Mouse (Mus musculus): Measurements from ENCODE around the gene Susd5.

Gene Susd5

DNA sequence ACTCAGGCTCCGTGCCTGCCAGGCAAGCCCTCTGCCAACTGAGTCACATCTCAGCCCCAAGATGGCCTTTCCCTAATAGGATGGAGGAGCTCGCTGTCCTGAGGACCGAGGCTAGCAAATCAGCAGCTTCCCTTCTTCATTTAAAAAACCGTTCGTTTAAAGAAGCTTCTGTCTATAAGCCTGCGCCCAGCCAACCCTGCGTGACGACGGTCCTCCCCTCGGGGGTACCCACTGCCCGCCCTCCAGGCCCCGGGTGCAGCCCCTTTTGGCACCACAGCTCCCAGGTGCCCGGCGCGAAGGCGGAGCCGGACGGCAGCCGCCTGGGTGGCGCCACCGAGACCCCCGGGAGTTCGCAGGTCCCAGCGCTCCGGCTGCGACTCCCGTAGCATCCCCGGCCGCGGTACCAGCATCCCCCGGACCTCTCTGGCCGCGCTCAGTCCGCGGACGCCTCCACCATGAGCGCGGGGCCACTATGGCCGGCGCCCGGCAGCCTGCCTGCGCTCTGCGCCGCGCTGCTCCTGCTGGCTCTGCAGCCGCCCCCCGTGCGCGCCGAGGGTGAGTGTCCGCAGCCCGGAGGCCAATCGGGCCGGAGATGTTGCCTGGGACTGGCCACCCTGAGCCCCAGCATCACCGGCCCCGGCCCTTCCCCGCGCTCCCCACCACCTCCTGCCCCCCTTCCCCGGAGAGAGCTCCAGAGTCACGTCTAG lies at the start of gene Susd5:
Susd5 (plus strand) TSS at position 51 of the 707 bp plus-strand sequence.
- peak; percentile 44 for DNase-seq

DNA sequence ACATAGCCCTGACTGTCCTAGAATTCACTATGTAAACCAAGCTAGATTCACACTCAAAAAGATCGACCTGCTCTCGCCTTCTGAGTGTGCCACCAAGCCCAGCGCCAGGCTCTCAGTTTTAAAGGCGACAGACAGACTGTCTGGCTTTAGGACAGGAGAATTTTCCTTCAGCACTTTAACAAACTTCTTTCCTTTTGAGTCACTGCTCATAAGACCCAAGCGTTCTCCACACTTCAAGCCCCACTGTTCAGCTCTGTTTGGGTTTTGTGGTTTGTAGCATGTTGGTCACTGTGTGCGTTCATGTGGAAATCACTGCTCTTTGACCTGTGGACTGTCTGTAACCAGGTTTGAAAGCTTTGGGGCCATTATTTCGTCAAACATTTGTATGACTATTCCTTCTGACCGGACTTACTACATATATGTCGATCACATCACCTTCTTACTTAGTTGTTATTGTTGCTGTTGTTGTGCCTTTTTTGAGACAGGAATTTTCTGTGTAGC lies 49.0 kb upstream of the Susd5 start:
- no peak for DNase-seq

DNA sequence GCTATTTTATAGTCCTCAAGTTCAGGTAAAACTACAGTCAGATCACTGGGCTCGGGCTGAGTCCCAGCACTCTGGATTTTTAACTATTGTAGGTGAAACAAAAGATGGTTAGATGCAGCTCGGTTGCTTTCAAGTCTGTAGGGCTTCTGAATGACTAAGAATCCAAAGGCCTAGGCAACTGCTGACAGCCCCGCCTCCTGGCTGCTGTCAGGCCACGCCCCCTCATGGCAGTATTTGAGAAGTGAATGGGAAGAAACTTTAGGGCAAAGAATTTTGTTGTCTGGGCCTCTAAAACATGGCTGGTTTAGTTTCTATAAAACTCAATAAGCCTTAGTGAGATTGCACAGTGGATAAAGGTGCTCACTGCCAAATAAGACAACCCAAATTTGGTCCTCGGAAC lies 47.4 kb upstream of the Susd5 start:
- no peak for DNase-seq

DNA sequence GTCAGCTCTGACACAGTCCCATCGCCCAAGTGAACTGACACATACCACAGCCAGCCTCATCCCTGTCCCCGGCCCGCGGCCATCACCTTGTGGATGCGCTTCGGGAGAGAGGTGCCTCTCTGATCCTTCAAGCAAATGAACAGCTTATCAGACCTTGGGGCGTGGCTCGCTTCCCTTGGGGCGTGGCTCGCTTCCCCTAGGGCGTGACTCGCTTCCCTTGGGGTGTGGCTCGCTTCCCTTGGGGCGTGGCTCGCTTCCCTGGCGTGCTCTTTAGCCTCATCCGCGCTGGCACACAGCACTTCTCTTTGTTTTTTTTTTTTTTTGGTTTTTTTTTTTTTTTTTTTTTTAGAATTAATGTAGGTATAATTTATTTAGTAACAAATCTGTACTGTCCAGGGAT lies 45.7 kb upstream of the Susd5 start:
- DNase-seq: no peak

DNA sequence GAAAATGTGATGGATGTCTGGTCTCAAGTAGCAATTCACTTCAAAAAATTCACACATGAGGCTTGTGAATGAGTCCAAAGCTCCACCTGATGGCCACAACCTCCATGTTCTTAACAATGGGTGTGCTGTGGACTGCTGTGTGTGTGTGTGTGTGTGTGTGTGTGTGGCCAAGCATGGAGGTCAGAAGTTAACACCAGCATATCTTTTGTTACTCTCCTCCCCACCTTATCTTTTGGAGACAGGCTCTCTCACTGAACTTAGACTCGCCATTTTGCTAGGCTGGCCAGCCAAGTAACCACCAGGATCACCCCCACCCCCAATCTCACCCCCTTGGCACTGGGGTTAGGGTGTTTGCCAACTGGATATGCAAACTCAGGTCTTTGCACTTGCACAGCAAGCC lies 42.9 kb upstream of the Susd5 start:
- no peak for DNase-seq

DNA sequence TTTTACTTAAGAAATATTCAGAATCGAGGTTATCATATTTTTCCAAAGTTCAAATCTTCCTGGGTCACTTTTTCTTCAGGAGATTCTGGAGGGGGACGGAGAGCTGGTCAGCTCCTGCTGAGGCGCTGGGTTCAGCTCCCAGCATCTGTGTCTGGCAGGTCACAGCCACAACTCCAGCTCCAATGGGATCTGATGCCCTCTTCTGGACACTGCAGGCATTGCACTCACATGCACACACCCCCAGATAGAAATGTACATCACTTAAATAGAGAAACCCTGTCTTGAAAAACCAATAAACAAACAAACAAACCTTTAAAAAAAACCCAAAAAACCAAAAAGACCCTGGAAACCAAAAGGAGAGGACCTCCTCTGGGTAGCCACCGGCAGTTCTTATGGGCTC lies 41.2 kb upstream of the Susd5 start:
- DNase-seq: no peak

DNA sequence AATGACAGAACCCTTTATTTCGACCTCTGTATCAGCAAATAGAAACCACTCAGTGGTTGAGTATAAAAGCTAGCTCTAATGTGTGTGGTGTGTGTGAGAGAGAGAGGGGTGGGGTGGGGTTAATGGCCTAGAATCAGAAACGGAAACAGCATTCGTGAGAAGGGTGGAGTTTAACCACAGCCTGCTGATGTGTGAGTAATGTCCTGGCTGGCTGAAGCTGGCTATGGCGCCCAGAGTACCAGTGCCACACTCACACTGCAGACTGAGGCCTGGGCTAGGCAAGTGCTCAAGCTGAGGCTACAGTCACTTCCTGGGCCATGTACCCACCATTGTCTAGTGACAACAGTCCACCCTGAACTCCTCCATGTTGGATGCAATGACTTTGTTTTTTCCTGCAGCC lies 40.5 kb upstream of the Susd5 start:
- no peak for DNase-seq

DNA sequence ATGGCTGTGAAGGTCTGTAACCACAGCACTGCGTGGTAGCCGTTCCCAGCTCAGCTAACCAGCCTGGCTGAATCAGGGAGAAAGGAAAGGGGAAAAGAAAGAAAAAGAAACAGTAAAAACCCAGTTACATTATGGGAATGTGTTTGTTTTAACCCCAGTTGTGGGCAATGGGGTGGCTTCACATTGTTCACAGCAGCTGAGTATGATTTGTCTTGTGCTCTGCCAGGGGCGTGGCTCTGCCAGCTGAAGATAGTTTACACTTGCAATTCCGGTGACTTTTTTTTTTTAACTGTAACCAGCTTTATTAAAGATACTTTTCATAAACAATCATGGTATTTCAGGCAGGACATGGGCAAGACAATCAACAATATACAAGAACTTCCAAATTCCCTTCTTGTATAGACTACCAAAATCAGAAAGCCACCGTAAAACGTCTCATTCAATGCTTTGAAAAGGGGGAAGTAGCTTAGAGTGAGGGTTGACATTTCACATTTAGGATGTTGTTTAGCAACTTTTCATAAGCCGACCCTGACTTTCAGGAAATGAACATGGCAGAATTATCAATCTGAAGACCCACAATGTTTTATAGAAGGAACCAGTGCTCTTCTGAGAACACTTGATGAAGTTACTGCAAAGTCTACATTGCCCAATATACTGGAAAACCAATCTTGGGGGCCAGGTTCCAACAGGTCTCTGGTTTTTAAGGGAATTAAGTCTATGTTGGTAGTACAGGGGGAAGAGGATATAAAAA lies 37.8 kb upstream of the Susd5 start:
- no peak for DNase-seq

DNA sequence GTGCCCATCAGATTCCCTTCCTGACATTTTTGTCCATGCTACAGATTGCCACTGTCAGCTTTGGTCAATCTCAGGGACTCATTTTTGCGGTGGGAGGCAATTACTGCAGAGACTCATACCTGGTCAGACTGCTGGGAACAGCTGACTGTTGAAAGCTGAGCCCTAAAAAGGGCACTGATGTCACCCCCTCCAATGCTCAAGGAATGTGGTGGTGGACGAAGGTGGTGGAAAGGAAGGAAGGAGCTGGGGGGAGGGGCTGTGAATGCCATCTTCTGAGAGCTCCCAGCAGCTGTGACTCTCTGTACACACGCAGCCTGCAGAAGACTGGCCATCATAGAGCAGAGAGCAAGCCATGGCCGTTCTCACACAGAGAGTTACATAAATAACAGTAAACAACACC lies 34.8 kb upstream of the Susd5 start:
- DNase-seq: no peak

DNA sequence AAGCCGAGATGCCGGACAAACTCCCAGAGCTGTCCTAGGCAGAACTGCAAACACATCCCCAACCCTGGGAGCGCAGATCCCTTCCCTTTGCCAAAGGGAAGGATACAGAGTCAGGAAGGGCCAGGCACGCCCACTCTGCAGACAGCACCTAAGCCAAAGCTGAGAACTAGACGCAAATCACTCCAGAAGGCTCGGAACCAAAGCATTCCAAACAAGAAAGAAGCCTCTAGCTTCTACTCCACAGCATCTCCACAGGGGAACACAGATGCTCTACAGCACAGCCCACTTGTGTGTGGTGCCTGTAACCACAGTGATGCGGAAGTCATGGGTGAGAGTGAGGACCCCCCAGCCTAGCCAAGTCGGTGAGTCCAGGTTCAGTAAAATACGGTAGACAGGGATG lies 31.8 kb upstream of the Susd5 start:
- no peak for DNase-seq

DNA sequence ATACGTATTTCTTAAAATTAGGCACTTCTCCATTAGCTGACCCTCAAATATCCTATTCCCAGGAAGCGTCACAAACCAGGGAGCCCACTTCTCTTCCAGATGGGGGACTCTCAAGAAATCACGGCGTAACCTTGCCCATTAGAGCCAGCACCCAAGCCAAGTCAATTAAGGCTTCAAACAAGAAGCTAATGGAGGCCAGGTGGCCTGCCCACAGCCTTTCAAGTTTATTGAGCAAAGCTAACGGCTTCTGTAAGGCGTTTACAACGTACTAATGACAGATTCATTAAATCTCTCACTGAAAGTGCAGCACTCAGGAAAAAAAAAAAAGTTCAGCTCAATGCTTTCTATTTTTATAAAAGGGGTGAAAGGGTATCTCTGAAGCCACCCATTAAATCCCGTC lies 31.1 kb upstream of the Susd5 start:
- DNase-seq: peak; percentile 34

DNA sequence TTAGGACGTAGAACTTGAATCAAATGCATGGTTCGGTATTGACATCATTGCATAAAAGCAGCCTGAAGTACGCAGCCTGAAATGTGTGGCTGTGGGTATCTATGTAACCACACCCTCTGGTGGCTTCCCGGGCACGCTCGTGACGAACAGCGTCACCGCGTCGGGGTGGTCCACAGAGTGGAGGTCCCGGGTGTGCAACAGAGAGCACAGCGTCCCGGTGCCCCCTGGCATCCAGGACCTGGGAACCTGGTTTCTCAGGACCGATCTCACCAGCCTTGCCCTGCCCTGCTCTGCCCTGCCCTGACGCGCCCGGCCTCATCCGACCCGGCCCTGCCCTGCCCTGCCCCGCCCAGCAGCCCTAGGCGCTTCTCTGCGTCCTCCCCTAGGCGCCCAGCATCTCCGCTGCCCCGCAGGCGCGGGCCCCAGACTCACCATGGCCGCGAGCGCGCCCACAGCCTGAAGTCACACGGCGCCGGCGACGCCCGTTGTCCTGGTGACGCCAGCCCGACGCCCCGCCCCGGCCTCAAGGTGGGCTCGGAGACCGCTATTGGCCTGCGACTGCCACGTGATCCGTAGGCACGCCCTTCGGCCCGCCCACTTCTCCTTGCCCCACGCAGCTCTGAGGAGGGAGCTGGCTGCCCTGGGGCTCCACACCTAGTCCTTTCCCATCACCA lies 30.5 kb upstream of the Susd5 start:
- peak; percentile 94 for DNase-seq

DNA sequence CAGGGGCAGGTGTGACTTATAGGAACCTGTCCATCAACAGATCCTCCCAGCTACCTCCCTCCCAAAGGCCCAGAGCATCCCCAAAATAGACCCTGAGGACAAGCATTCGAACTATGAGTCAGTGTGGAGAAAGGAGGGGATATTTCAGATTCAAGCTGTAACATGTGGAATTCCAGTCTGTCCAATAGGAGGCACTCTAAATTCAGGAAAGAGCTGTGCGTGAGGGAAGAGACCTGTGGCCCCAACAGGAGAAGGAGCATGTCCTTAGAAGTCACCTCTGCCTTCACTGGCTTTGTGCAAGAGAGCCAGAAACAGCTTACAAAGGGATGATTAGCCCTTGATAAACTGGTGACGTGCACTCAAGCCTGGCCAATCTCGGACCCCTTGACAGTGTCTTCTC lies 16.0 kb upstream of the Susd5 start:
- no peak for DNase-seq

DNA sequence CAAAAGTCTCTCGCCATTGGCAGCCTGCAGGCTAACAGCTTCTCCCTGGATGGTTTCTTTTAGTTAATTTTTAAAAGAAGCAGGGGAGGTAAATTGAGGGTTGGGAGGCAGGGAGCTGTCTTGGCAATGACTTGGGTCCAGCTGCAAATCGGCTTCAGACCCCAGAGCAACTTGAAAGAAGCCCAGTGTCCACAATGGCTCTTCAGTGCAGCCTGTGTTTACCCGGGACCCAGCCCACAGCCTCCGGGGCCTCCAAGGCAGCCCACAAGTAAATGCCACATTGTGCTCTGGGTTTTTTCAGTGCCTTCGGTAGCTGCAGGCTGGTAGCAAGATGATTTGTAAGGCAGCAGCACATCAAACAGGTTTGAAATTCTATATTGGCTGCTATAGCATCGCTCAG lies 14.4 kb upstream of the Susd5 start:
- DNase-seq: no peak

DNA sequence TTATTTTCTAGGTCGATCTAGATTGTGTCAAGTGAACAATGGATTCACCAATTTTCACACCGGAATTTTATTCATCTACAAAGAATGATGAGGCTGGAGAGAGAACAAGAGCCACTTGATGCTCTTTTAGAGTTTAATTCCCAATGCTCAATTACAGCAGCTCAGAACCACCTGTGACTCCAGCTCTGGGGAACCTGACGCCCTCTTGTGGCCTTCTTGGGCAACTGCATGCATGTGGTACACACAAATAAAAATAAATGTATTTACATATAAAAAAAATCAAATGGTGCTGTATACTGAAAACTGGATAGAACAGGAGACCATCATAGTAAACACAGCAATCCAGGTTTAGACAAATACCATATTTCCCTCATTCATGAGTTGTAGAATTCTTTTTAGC lies 12.5 kb upstream of the Susd5 start:
- DNase-seq: peak; percentile 24

DNA sequence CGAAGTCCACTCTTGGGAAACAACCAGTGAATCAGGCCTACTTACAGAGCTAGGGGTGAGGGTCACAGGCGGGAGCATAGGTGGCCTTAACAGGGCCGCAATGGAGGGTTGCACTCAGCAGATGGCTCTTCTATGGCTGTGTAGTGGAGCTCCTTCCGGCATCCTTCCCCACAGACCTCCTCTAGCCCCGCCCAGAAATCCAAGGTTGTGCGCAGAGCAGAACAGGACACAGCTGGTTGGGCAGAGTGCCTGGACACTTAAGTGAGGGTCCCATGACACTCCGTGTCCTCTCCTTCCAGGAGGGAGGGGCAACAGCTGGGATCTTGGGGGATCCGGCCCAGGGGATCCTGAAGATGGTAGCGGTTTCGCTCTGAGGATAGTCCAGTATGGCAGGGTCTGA lies 10.9 kb upstream of the Susd5 start, which contains the start of gene Fbxl2:
Fbxl2 (minus strand) TSS at position 164 of the 400 bp plus-strand sequence.
- no peak for DNase-seq

DNA sequence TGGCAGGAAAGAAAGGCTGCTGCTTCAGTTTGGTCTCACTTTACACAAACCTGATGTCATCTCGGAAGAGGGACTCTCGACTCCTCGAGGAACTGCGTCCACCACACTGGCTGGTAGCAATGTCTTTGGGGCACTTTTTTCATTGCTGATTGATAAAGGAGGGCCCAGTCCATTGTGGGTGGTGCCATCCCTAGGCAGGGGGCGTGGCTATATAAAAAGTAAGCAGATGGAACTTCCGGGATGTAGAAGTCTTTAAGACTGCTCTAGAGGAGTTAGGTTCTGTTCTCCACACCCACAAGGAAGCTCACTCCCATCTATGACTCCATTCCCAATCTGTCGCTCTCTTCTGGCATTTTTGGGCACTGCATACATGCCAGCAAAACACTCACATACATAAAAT lies 10.3 kb upstream of the Susd5 start:
- DNase-seq: no peak

DNA sequence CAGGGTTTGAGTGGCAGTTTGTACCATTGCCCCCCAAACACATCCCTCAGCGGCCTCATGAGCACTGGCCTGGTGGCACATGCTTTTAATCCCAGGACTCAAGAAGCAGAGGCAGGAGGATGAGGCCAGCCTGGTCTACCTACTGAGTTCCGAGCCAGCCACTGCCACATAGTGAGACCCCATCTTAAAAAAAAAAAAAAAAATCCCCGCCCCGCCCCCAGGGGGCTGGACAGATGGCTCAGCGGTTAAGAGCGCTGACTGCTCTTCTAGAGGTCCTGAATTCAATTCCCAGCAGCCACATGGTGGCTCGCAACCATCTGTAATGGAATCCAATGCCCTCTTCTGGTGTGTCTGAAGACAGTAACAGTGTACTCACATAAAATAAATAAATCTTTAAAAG lies 6.8 kb upstream of the Susd5 start:
- no peak for DNase-seq

DNA sequence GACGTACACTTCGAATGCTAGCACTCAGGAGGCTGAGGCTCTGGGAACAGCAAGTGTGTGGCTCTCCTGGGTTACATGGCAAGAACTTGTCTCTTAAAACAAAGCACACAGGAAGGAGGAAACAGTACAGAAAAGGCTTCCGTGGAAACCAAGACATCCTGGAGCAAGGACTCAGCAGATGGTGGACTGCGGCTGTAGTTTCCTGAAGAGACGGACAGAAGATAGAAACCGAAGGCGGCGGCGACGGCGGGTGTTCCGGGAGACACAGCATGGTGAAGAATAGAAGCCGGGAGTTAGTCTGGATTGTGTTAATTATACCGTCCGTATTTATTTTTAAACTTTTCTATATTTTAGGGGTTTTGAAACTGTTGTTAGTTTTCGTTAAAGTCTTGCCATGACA lies 6.2 kb upstream of the Susd5 start:
- no peak for DNase-seq

DNA sequence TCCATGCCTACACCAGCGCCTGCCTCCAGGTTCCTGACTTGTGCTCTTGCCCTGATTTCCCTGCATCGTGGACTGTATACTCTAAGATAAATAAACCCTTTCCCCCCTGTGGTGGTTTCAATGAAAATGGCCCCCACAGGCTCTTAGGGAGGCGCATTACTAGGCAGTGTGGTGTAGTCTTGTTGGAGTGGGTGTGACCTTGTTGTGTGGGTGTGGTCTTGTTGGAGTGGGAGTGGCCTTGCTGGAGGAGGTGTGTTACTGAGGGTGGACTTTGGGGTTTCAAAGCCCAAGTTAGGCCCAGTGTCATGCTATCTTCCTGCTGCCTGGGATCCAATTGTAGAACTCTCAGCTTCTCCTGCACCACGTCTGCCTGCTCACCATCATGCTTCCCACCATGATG lies 4.9 kb upstream of the Susd5 start:
- no peak for DNase-seq

DNA sequence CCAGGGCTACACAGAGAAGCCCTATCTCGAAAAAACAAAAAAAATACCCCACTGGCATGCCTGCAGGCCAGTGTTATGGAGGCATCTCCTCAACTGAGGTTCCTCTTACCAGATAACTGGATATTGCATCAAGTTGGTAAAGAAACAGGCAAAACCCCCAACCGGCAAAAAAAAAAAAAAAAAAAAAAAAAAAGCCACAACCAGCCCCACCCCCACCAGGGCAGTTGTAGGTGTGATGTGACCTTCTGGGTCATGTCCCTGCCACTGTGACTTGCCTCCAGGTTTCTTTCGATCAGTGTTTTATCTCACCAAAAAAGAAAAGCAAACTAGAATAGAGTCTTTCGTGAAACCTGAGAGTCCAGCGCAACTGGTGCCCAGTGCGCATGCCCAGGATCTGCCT lies 4.1 kb upstream of the Susd5 start:
- DNase-seq: no peak

DNA sequence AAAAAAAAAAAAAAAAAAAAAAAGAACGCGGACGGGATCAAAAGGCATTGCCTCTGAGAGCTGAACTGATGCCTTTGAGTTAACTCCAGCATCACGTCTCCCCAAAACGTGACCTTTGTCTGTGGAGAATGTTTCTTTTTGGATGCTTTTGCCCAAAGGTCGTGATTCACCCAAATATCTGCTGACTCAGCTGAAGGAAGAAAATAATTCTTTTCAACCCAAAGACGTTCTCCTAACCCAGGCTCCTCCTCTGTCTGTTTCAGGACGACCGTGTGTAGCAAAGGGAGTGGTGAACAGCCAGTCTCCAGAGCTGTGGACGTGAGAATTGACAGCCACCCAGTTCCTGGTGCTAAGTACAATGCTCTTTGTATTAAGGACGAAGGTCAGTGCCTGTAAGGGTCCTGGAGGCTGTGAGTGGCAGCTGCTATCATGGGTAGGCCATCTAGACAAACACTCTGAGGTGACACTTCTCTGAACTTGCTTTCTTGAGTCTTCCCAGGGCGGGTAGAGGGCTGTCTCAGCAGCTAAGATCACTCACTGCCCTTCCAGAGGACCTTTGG lies 11.6 kb downstream of the Susd5 start:
- DNase-seq: no peak

DNA sequence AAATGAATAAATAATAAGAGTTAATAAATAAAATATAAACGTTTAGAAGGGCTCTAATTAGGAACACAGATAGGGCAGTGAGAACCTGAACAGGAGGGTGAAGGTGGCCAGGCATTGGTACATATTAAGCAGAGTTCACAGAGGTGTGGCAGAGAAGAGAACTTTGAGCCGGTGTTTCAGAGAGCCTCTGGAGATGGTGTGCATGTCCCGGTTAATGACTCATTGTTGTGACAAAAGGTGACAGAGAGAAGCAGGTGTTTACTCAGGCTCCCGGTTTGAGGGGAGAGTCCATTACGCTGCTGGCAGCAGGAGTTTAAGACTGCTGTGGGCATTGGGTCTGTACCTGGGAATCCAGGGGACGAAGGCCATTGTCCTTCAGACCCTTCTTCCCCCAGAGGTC lies 12.4 kb downstream of the Susd5 start:
- no peak for DNase-seq

DNA sequence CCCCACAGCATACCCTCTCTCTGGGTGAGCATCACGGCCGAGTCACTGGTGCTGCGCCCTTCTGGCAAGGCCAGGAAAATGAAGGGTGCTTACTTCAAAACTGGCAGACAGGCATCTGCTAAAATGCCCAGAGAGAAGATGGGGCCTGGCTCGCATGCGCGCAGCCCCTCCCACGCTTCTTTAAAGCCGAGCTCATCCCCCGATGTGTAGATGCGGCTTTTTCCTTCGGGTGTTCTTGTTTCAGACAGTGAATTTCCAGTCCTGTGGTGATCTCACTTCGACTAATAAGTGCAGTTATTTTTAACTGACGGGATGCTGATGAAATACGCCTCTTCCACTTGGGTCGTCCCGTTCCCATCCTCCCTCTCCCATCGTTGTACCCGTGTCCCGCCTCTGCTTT lies 16.7 kb downstream of the Susd5 start:
- no peak for DNase-seq
